Mouse (Mus musculus) spleen, adult 2 months (tissue): ENCODE data around the gene Cc2d2b. TPM values are rescaled to one million over a fixed set of nuclear protein-coding genes. Genes with fewer than 3 reads are reported as not detected.
A peak's percentile ranks its signal among the peaks of the same experiment; 100 is the strongest.

Experiments
- DNase-seq, 2 experiments: peaks; one replicate each; pipeline versions ENCODE4 v3.0.0 to v3.0.0-alpha.2; 2012 to 2021; ENCODE audit warnings: low spot score in 2 of 2, low read depth in 1 of 2
- H3K27ac ChIP-seq: fragments of 200-500 bp; 2 replicates; pipeline ENCODE4 v1.5.1; 2012; ENCODE audit warnings: low read length, inconsistent platforms; ENCODE audit not compliant: insufficient read depth
- H3K27me3 ChIP-seq: fragments of 200-500 bp; 2 replicates; pipeline ENCODE4 v1.6.1; 2012; ENCODE audit warnings: mild to moderate bottlenecking, moderate library complexity, low read length, inconsistent platforms; ENCODE audit not compliant: control insufficient read depth, insufficient read depth
- H3K36me3 ChIP-seq: fragments of 200-500 bp; 2 replicates; pipeline ENCODE4 v1.6.1; 2012; ENCODE audit warnings: mild to moderate bottlenecking, low read length, inconsistent platforms; ENCODE audit not compliant: control insufficient read depth, insufficient read depth
- H3K4me1 ChIP-seq: fragments of 200-500 bp; 2 replicates; pipeline ENCODE4 v1.6.1; 2011; ENCODE audit warnings: inconsistent platforms; ENCODE audit not compliant: control insufficient read depth, insufficient read depth, insufficient read length
- H3K4me3 ChIP-seq: fragments of 200-500 bp; 2 replicates; pipeline ENCODE4 v1.5.1; 2011; ENCODE audit warnings: mild to moderate bottlenecking, inconsistent platforms; ENCODE audit not compliant: insufficient read depth, insufficient read length; ENCODE audit errors: extremely low read depth
- CTCF ChIP-seq: fragments of 200-500 bp; IDR thresholded peaks from 2 replicates; pipeline ENCODE4 v1.5.1; 2011; ENCODE audit warnings: mild to moderate bottlenecking, inconsistent platforms; ENCODE audit not compliant: insufficient read depth, insufficient read length, insufficient replicate concordance; ENCODE audit errors: extremely low read depth
- POLR2A ChIP-seq: fragments of 200-500 bp; IDR thresholded peaks from 2 replicates; pipeline ENCODE4 v1.6.1; 2011; ENCODE audit warnings: low read depth, low read length, inconsistent platforms
- WGBS: fragments of 180-500 bp; shearing (Covaris S2); methylation state at CpG from one replicate; pipeline ENCODE4 v1.1.7; 2018; 5-methylcytosine and 5-hydroxymethylcytosine counted together
- polyA plus RNA-seq: library from polyadenylated mRNA; depleted of rRNA; stranded (reverse); fragments of >200 nt; gene quantifications from 2 replicates; pipeline ENCODE4 v1.2.3, GENCODE M21; 2012

Cc2d2b gene
- polyA plus RNA-seq, 1 experiment, result 0.04 TPM

DNA sequence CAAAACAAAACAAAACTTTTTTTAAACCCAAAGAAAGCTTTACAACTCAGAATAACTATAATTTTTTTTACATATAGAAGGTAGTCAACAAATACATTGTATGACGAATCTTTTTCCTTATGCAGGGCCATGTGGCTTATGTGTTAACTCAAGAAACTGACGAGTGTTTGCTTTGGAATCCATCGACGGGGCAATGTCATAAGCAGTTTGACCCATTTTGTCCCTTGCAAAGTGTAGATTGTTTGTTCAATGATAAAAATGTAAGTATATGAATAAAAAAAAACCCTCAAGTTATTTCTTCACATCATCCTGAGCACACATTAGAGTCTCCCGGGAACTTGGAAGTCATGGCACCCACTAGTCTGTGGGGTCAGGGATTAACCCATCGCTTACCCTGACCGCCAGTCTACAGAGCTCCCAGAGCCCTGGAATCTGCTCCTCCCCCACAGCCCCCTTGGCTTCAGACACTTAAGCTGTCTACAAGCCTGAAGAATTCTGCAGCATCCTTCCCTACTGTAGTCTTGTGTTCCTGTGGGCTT is 67.2 kb downstream of the Cc2d2b start:
- WGBS, result 93% methylated on average over 7 of the region's 7 CpGs
- Histone ChIP-seq H3K4me1 (peaks cover 21% of the 10 kb centered on the region), H3K27ac (no peak overlapping the region), H3K4me3 (no peak overlapping the region), H3K36me3 (peaks cover 4% of the 10 kb centered on the region; the same call in 1 of the 2 replicates), H3K27me3 (no peaks in the 10 kb centered on the region)
- no peak for DNase-seq
- no peak for TF ChIP-seq POLR2A
- TF ChIP-seq CTCF, result no peak

GRCm38 (mm10) chr19:40817901-40818532 is 69.5 kb downstream of the Cc2d2b start:
- H3K4me1 ChIP-seq, result peaks cover 29% of the 10 kb centered on the region
- H3K4me3 ChIP-seq, result no peak overlapping the region
- H3K36me3 ChIP-seq, result peaks cover 4% of the 10 kb centered on the region; the same call in 1 of the 2 replicates
- 79% methylated on average over 6 of the region's 6 CpGs for WGBS
- TF ChIP-seq CTCF, result no peak
- TF ChIP-seq POLR2A, result no peak
- H3K27ac ChIP-seq, result peak overlapping the region; percentile 79
- DNase-seq, result no peak
- H3K27me3 ChIP-seq, result no peaks in the 10 kb centered on the region

DNA sequence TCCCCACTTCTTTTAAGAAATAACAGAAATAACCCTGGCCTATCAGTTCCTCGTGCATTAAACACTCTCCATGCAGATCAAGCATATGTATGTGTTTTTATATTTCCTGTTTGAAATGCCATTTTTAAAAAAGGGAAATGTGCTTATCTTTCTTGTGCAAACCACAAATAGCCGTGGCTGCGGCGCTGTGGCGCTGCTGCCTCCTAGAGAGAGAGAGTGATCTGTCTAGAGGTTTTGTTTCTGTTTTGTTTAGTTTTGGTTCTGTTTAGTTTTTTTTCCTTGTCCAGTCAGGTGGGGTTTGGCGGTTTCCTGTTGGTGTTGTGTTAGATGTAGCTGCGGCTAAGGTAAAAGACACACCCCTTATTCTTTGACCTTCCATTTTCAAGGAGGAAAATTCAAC is 70.2 kb downstream of the Cc2d2b start:
- TF ChIP-seq POLR2A (no peak), CTCF (peak; percentile 25; the same call in 1 of the 2 replicates)
- DNase-seq, result peak; percentile 77 to 78
- H3K27ac ChIP-seq, result peak overlapping the region; percentile 96
- 4% methylated on average over 7 of the region's 7 CpGs for WGBS
- H3K4me1 ChIP-seq, result peaks cover 31% of the 10 kb centered on the region
- H3K4me3 ChIP-seq, result no peak overlapping the region
- peaks cover 4% of the 10 kb centered on the region; the same call in 1 of the 2 replicates for H3K36me3 ChIP-seq
- H3K27me3 ChIP-seq, result no peaks in the 10 kb centered on the region

GRCm38 (mm10) chr19:40821306-40821825 is 72.8 kb downstream of the Cc2d2b start:
- peaks cover 35% of the 10 kb centered on the region for H3K4me1 ChIP-seq
- H3K27ac ChIP-seq, result peak overlapping the region; percentile 88
- DNase-seq, result peak; percentile 49 to 55
- H3K27me3 ChIP-seq, result no peaks in the 10 kb centered on the region
- no peaks in the 10 kb centered on the region for H3K36me3 ChIP-seq
- H3K4me3 ChIP-seq, result peak overlapping the region; percentile 61
- TF ChIP-seq CTCF (no peak), POLR2A (peak; percentile 29; the same call in 1 of the 2 replicates)
- WGBS, result 30% methylated on average over 4 of the region's 4 CpGs

GRCm38 (mm10) chr19:40825636-40826035 is 77.1 kb downstream of the Cc2d2b start:
- H3K27ac ChIP-seq, result no peak overlapping the region
- no peaks in the 10 kb centered on the region for H3K36me3 ChIP-seq
- no peak for TF ChIP-seq CTCF
- TF ChIP-seq POLR2A, result no peak
- peaks cover 14% of the 10 kb centered on the region for H3K4me1 ChIP-seq
- no peak for DNase-seq
- no peak overlapping the region for H3K4me3 ChIP-seq
- 9% methylated on average over 5 of the region's 5 CpGs for WGBS
- H3K27me3 ChIP-seq, result no peaks in the 10 kb centered on the region

GRCm38 (mm10) chr19:40826735-40827134 is 78.2 kb downstream of the Cc2d2b start:
- Histone ChIP-seq H3K4me3 (no peak overlapping the region), H3K27ac (no peak overlapping the region), H3K36me3 (no peaks in the 10 kb centered on the region), H3K27me3 (no peaks in the 10 kb centered on the region), H3K4me1 (peaks cover 12% of the 10 kb centered on the region)
- no peak for TF ChIP-seq CTCF
- no peak for TF ChIP-seq POLR2A
- 63% methylated on average over 7 of the region's 7 CpGs for WGBS
- no peak for DNase-seq

DNA sequence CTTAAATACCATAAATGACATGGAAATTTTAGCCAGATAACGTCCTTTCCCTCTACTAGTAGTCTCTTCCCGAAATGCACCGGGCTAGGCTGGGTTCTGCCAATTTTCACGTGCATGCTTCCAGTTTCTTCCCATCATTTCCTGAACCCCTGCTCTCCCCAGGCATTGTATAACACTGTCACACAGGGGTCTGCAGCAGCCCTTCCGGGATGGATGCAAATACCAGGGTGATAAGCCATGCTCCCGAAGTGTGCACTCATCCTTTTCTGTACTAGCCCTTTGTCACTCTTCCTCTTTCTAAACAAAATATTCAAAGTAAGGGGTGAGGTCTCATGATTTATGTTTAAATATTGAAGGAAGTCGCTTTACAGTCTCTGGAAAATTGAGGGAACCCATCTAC is 81.6 kb downstream of the Cc2d2b start:
- peak overlapping the region; percentile 94 for H3K4me3 ChIP-seq
- H3K27me3 ChIP-seq, result no peaks in the 10 kb centered on the region
- DNase-seq, result no peak
- TF ChIP-seq CTCF, result no peak
- no peak for TF ChIP-seq POLR2A
- no peaks in the 10 kb centered on the region for H3K36me3 ChIP-seq
- WGBS, result 39% methylated on average over 7 of the region's 7 CpGs
- no peak overlapping the region for H3K27ac ChIP-seq
- peaks cover 7% of the 10 kb centered on the region for H3K4me1 ChIP-seq
